Mouse (Mus musculus) midbrain, embryonic 16.5 days (tissue): ENCODE results near the gene Tlr9. TPM values are rescaled to one million over a fixed set of nuclear protein-coding genes. Genes with fewer than 3 reads are reported as not detected.
A peak's percentile ranks its signal among the peaks of the same experiment; 100 is the strongest.

ENCODE experiments used
- ATAC-seq: fragments of 200-750 bp; cut with Nextera tagmentation; 2 replicates; pipeline ENCODE4 v1.8.0; 2017; ENCODE audit warnings: moderate TSS enrichment
- H3K27ac ChIP-seq: fragments of 300-500 bp; sonication (generic); 2 replicates; pipeline ENCODE4 v1.5.1; 2014; ENCODE audit warnings: mild to moderate bottlenecking, low read length, mixed read lengths
- H3K27me3 ChIP-seq: fragments of 300-500 bp; sonication (generic); 2 replicates; pipeline ENCODE4 v1.6.1; 2014; ENCODE audit warnings: low read depth, low read length, mixed read lengths; ENCODE audit not compliant: control insufficient read depth, insufficient read depth
- H3K36me3 ChIP-seq: fragments of 300-500 bp; sonication (generic); 2 replicates; pipeline ENCODE4 v1.6.1; 2014; ENCODE audit warnings: mild to moderate bottlenecking, low read length, moderate library complexity, mixed read lengths; ENCODE audit not compliant: control insufficient read depth, insufficient read depth
- H3K4me1 ChIP-seq: fragments of 300-500 bp; sonication (generic); 2 replicates; pipeline ENCODE4 v1.6.1; 2014; ENCODE audit warnings: mild to moderate bottlenecking, low read length, mixed read lengths; ENCODE audit not compliant: control insufficient read depth, insufficient read depth
- H3K4me2 ChIP-seq: fragments of 300-500 bp; sonication (generic); 2 replicates; pipeline ENCODE4 v1.6.1; 2014; ENCODE audit warnings: mild to moderate bottlenecking, low read length, mixed read lengths
- H3K4me3 ChIP-seq: fragments of 300-500 bp; sonication (generic); 2 replicates; pipeline ENCODE4 v1.5.1; 2014; ENCODE audit warnings: low read depth, mild to moderate bottlenecking, low read length, moderate library complexity, mixed read lengths
- H3K9ac ChIP-seq: fragments of 300-500 bp; sonication (generic); 2 replicates; pipeline ENCODE4 v1.6.1; 2014; ENCODE audit warnings: low read depth, low read length, mixed read lengths
- H3K9me3 ChIP-seq: fragments of 300-500 bp; sonication (generic); replicated peaks from 2 replicates; pipeline ENCODE4 v1.6.1; 2014; ENCODE audit warnings: mild to moderate bottlenecking, low read length, mixed read lengths; ENCODE audit not compliant: control insufficient read depth, poor library complexity, severe bottlenecking
- WGBS: fragments of 180-500 bp; shearing (Covaris S2); extraction: QIAGEN DNeasy Blood & Tissue Kit; methylation state at CpG from one replicate; pipeline ENCODE4 v1.1.7; 2014; 5-methylcytosine and 5-hydroxymethylcytosine counted together
- polyA plus RNA-seq: library from polyadenylated mRNA; unstranded; fragments of >200 nt; fragmentation: Nextera tagmentation; extraction: Ambion mirVana; gene quantifications from 2 replicates; pipeline ENCODE4 v1.2.1, GENCODE M21; 2015

Tlr9 gene
- polyA plus RNA-seq, 1 experiment from 2014 or later = not detected

- WGBS = 28% methylated on average over 9 of the region's 9 CpGs
- H3K36me3 ChIP-seq = peaks cover 30% of the 10 kb centered on the region
- no peak for ATAC-seq
- H3K4me1 ChIP-seq = peaks cover 15% of the 10 kb centered on the region
- no peaks in the 10 kb centered on the region for H3K9me3 ChIP-seq
- no peaks in the 10 kb centered on the region for H3K27me3 ChIP-seq
- peak overlapping the region; percentile 59 for H3K4me2 ChIP-seq
- no peak overlapping the region for H3K4me3 ChIP-seq
- peak overlapping the region; percentile 67 for H3K27ac ChIP-seq
- H3K9ac ChIP-seq = peak overlapping the region; percentile 58; the same call in 1 of the 2 replicates
These were observed 11.4 kb upstream of the Tlr9 start for GRCm38 (mm10) chr9:106210853-106211609.

- H3K27me3 ChIP-seq = no peaks in the 10 kb centered on the region
- 15% methylated on average over 37 of the region's 37 CpGs for WGBS
- no peaks in the 10 kb centered on the region for H3K9me3 ChIP-seq
- H3K36me3 ChIP-seq = peaks cover 30% of the 10 kb centered on the region
- peak overlapping the region; percentile 59 for H3K4me2 ChIP-seq
- peaks cover 9% of the 10 kb centered on the region for H3K4me1 ChIP-seq
- ATAC-seq = peak; percentile 79
- peak overlapping the region; percentile 58 for H3K9ac ChIP-seq
- peak overlapping the region; percentile 67 for H3K27ac ChIP-seq
- peak overlapping the region; percentile 11; the same call in 1 of the 2 replicates for H3K4me3 ChIP-seq
These were observed 10.5 kb upstream of the Tlr9 start for GRCm38 (mm10) chr9:106211680-106212593.

- peaks cover 7% of the 10 kb centered on the region for H3K4me1 ChIP-seq
- no peak overlapping the region for H3K27ac ChIP-seq
- no peaks in the 10 kb centered on the region for H3K27me3 ChIP-seq
- peaks cover 30% of the 10 kb centered on the region for H3K36me3 ChIP-seq
- no peaks in the 10 kb centered on the region for H3K9me3 ChIP-seq
- ATAC-seq = no peak
- WGBS = 89% methylated on average over 12 of the region's 12 CpGs
- no peak overlapping the region for H3K9ac ChIP-seq
- no peak overlapping the region for H3K4me3 ChIP-seq
- no peak overlapping the region for H3K4me2 ChIP-seq
These were observed 9.8 kb upstream of the Tlr9 start for GRCm38 (mm10) chr9:106212594-106212981.

GRCm38 (mm10) chr9:106215341-106216125 is 6.9 kb upstream of the Tlr9 start:
- Histone ChIP-seq H3K27ac (no peak overlapping the region), H3K4me1 (peaks cover 7% of the 10 kb centered on the region), H3K9me3 (no peaks in the 10 kb centered on the region), H3K4me2 (no peak overlapping the region), H3K9ac (no peak overlapping the region), H3K36me3 (peaks cover 27% of the 10 kb centered on the region), H3K4me3 (no peak overlapping the region), H3K27me3 (no peaks in the 10 kb centered on the region)
- no peak for ATAC-seq
- WGBS = 87% methylated on average over 6 of the region's 6 CpGs

GRCm38 (mm10) chr9:106216971-106217370 is 5.4 kb upstream of the Tlr9 start:
- Histone ChIP-seq H3K4me1 (no peaks in the 10 kb centered on the region), H3K4me2 (no peak overlapping the region), H3K9me3 (no peaks in the 10 kb centered on the region), H3K36me3 (peaks cover 27% of the 10 kb centered on the region), H3K4me3 (no peak overlapping the region), H3K27ac (no peak overlapping the region), H3K27me3 (no peaks in the 10 kb centered on the region), H3K9ac (no peak overlapping the region)
- ATAC-seq = no peak
- 84% methylated on average over 7 of the region's 7 CpGs for WGBS

- Histone ChIP-seq H3K27ac (no peak overlapping the region), H3K4me3 (no peak overlapping the region), H3K27me3 (no peaks in the 10 kb centered on the region), H3K4me2 (no peak overlapping the region), H3K36me3 (no peaks in the 10 kb centered on the region), H3K9ac (no peak overlapping the region), H3K9me3 (no peaks in the 10 kb centered on the region), H3K4me1 (peaks cover 4% of the 10 kb centered on the region; the same call in 1 of the 2 replicates)
- no peak for ATAC-seq
- WGBS = 74% methylated on average over 8 of the region's 8 CpGs
These were observed 1.4 kb upstream of the Tlr9 start for GRCm38 (mm10) chr9:106220894-106221523.

GRCm38 (mm10) chr9:106222994-106223393 is 596 bp downstream of the Tlr9 start:
- no peaks in the 10 kb centered on the region for H3K9me3 ChIP-seq
- no peaks in the 10 kb centered on the region for H3K36me3 ChIP-seq
- H3K4me1 ChIP-seq = peaks cover 6% of the 10 kb centered on the region; the same call in 1 of the 2 replicates
- no peak overlapping the region for H3K4me3 ChIP-seq
- 83% methylated on average over 4 of the region's 4 CpGs for WGBS
- ATAC-seq = no peak
- H3K27me3 ChIP-seq = no peaks in the 10 kb centered on the region
- no peak overlapping the region for H3K27ac ChIP-seq
- H3K4me2 ChIP-seq = no peak overlapping the region
- no peak overlapping the region for H3K9ac ChIP-seq

- ATAC-seq = 0 out of 2 replicates have a peak, but pooled peaks have one; percentile 13
These were observed 3.2 kb downstream of the Tlr9 start for GRCm38 (mm10) chr9:106225469-106226150.

More at GRCm38 (mm10) chr9:106225469-106226150, 3.2 kb downstream of the Tlr9 start:
- H3K4me2 ChIP-seq = peak overlapping the region; percentile 70
- H3K27ac ChIP-seq = peak overlapping the region; percentile 57
- 62% methylated on average over 24 of the region's 24 CpGs for WGBS
- H3K4me3 ChIP-seq = peak overlapping the region; percentile 35
- H3K27me3 ChIP-seq = no peaks in the 10 kb centered on the region
- peak overlapping the region; percentile 65 for H3K9ac ChIP-seq
- peaks cover 6% of the 10 kb centered on the region; the same call in 1 of the 2 replicates for H3K4me1 ChIP-seq
- H3K9me3 ChIP-seq = no peaks in the 10 kb centered on the region
- no peaks in the 10 kb centered on the region for H3K36me3 ChIP-seq
